Mouse (Mus musculus): ENCODE measurements around the gene Gjd3. TPM values are rescaled to one million over a fixed set of nuclear protein-coding genes. Genes with fewer than 3 reads are reported as not detected.
"Not testable (repeated sequence)": the region's sequence is repeated elsewhere in the genome, so short reads cannot be mapped to it uniquely, and the experiment has no call there.

The Gjd3 gene
- polyA plus RNA-seq, 1 experiment from 2014 or later, result 0.44 TPM

DNA sequence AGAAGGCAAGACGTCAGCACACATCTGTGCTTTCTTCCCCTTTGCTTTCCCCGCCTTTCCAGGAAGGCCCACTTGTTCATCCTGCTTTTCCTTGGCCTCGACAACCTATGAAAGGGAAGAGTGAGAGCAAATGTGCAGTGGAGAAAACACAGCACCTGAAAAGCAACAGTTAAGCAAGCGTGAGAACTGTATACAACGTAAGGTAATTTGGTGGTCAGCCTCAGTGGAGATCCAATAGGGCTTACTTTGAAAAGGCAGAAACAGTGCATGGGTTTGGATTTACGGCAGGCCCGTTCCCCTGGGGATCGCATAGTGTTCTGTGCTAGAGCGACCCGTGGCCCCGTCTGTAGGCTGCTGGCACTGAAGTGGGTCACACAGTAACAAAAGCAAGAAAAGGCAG, 16.4 kb upstream of the Gjd3 start:
- H3K36me3 ChIP-seq, result peaks cover 100% of the 10 kb centered on the region
- no peak overlapping the region for H3K4me3 ChIP-seq
- H3K4me1 ChIP-seq (replicated peaks), result no peaks in the 10 kb centered on the region
- WGBS, result 94% methylated on average over 11 of the region's 11 CpGs
- DNase-seq (ENCODE audit: low spot score), result no peak
- H3K27ac ChIP-seq, result no peak overlapping the region
- H3K27me3 ChIP-seq (ENCODE audit: insufficient read depth, poor library complexity, severe bottlenecking), result no peaks in the 10 kb centered on the region
- no peaks in the 10 kb centered on the region for H3K9me3 ChIP-seq

DNA sequence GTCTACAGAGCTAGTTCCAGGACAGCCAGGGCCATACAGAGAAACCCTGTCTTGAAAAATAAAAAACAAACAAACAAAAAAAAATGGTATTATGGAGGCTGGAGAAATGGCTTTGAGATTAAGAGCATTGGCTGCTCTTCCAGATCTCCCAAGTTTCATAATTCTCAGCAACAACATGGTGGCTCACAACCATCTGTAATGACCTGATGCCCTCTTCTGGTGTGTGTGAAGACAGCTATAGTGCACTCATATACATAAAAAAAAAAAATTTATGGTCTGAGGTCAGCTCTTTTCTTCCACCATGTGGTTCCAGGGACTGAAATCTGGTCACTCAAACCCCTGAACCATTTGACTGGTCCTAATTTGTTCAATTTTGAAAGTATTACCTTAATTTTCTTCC, 16.0 kb upstream of the Gjd3 start:
- Histone ChIP-seq H3K4me3 (no peak overlapping the region), H3K4me1 (replicated peaks) (no peaks in the 10 kb centered on the region), H3K36me3 (peaks cover 100% of the 10 kb centered on the region), H3K27ac (no peak overlapping the region), H3K9me3 (no peaks in the 10 kb centered on the region), H3K27me3 (ENCODE audit: insufficient read depth, poor library complexity, severe bottlenecking) (no peaks in the 10 kb centered on the region)
- DNase-seq (ENCODE audit: low spot score), result no peak

DNA sequence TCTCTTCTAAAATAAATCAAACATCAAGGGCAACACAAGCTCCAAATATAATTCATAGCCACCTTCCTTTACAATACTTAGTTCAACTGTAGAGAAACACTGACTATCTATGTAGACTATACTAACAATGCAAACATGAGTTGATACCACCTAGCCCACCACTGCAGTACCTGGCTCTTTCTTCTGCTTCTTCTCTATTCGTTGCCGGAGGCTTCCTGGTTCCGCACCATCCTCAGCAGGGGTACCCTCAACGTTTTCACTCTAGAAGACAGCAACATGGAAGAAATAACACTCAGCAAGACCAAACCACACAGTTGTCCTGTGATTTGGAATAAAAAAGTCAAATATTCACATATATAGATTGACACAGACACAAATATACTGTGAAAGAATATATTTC, 14.8 kb upstream of the Gjd3 start:
- Histone ChIP-seq H3K36me3 (peaks cover 100% of the 10 kb centered on the region), H3K27me3 (ENCODE audit: insufficient read depth, poor library complexity, severe bottlenecking) (no peaks in the 10 kb centered on the region), H3K4me3 (no peak overlapping the region), H3K4me1 (replicated peaks) (no peaks in the 10 kb centered on the region), H3K27ac (no peak overlapping the region), H3K9me3 (no peaks in the 10 kb centered on the region)
- no peak for DNase-seq (ENCODE audit: low spot score)
- WGBS, result 94% methylated on average over 4 of the region's 4 CpGs

DNA sequence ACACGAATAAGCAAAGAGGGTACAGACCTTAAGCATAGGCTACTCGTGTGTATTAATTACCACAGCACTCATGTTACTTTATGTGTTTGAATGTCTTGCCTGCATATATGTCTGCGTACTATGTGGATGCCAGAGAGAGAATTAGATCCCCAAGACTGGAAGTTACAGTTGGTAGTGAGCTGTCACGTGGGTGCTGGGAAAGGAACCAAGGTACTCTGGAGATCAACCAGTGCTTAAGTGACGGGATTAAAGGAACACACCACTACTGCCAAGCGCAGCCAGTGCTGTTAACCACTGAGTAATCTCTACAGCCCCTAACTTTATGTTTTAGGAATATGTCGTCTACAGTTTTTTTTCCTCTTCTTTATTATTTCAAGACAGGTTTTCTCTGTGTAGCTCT, 13.2 kb upstream of the Gjd3 start:
- no peak for DNase-seq (ENCODE audit: low spot score)
- WGBS, result 95% methylated on average over 7 of the region's 7 CpGs
- H3K27ac ChIP-seq, result no peak overlapping the region
- H3K36me3 ChIP-seq, result peaks cover 100% of the 10 kb centered on the region
- no peaks in the 10 kb centered on the region for H3K4me1 ChIP-seq (replicated peaks)
- H3K27me3 ChIP-seq (ENCODE audit: insufficient read depth, poor library complexity, severe bottlenecking), result no peaks in the 10 kb centered on the region
- H3K4me3 ChIP-seq, result no peak overlapping the region
- H3K9me3 ChIP-seq, result no peaks in the 10 kb centered on the region

DNA sequence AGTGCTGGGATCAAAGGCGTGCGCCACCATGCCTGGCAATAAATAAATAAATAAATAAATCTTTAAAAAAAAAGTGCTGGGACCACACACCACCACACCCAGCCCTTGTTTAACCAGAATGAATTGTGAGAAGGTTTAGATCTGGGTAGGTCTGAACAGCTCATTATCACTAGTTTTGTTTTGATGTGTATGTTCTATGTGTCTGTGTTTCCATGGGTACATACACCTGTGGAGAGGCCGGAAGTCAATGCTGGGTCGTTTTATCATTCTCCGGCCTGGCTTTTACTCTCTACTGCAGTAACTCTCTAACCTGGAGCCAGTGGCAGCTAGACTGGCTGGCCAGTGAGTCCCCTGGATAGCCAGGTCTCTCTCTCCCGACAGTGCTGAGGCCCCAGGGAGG, 8.1 kb upstream of the Gjd3 start:
- Histone ChIP-seq H3K36me3 (peaks cover 72% of the 10 kb centered on the region), H3K4me1 (replicated peaks) (no peaks in the 10 kb centered on the region), H3K27ac (no peak overlapping the region), H3K9me3 (no peaks in the 10 kb centered on the region), H3K27me3 (ENCODE audit: insufficient read depth, poor library complexity, severe bottlenecking) (no peaks in the 10 kb centered on the region), H3K4me3 (no peak overlapping the region)
- WGBS, result 78% methylated on average over 6 of the region's 6 CpGs
- no peak for DNase-seq (ENCODE audit: low spot score)

DNA sequence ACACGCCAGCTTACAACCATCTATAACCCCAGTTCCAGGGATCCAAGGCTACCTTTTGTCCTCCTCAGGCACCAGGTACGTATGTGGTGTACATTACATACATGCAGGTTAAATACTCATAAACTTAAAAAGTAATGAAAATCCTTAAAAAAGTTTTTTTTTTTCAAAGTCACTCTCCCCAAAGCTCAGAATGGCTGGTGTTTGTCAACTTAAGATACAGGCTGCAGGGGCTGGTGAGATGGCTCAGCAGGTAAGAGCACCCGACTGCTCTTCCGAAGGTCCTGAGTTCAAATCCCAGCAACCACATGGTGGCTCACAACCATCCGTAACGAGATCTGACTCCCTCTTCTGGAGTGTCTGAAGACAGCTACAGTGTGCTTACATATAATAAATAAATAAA, 5.4 kb upstream of the Gjd3 start:
- Histone ChIP-seq H3K27me3 (ENCODE audit: insufficient read depth, poor library complexity, severe bottlenecking) (peaks cover 16% of the 10 kb centered on the region), H3K36me3 (peaks cover 46% of the 10 kb centered on the region)
- H3K9me3 ChIP-seq; H3K4me3 ChIP-seq; DNase-seq (ENCODE audit: low spot score); H3K4me1 ChIP-seq (replicated peaks); H3K27ac ChIP-seq: not testable (repeated sequence)
- WGBS, result 93% methylated on average over 6 of the region's 6 CpGs

DNA sequence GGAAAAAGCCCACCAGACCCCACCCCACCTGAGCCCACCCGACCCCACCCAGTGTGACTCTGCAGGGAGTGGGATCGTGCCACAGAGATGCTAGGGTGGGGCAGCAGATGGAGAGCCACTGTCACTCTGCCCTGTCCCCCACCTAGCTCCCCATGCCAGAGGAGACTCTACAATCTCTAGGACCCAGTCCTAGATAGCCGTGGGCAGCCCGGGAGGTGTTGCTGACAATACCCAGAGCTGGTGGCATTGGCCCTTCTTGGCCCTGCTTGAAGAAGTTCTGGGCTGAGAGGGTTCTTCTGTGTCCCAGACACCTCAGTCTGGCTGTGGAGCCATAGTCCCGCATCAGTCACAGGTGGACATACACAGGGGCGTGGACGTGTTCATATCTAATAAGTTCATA, 2.7 kb upstream of the Gjd3 start:
- peaks cover 32% of the 10 kb centered on the region for H3K4me1 ChIP-seq (replicated peaks)
- peaks cover 18% of the 10 kb centered on the region; the same call in 1 of the 2 replicates for H3K36me3 ChIP-seq
- no peak for DNase-seq (ENCODE audit: low spot score)
- no peak overlapping the region for H3K4me3 ChIP-seq
- H3K27me3 ChIP-seq (ENCODE audit: insufficient read depth, poor library complexity, severe bottlenecking), result peaks cover 43% of the 10 kb centered on the region
- H3K27ac ChIP-seq, result no peak overlapping the region
- H3K9me3 ChIP-seq, result no peaks in the 10 kb centered on the region
- 89% methylated on average over 7 of the region's 7 CpGs for WGBS

DNA sequence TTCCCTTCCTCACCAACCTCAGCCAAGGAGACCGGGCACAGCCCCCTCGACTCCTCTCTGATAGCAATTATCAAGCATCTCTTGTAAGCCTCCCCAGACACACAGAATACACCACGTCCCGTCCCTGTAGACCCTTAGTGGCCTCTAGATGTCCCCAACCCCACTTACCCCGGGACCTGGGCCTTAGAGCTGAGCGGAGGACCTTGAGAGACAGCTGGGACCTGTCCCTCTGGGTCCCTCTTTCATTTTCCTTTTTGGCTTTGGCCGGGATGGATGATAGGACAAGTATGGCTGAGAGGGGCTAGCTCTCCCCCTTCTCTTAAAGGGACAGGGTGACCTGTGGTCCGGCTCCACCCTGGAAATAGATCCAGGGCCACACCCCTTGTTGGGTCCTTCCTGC, 735 bp upstream of the Gjd3 start:
- Histone ChIP-seq H3K27me3 (ENCODE audit: insufficient read depth, poor library complexity, severe bottlenecking) (peaks cover 50% of the 10 kb centered on the region), H3K36me3 (peaks cover 6% of the 10 kb centered on the region; the same call in 1 of the 2 replicates), H3K27ac (no peak overlapping the region), H3K4me1 (replicated peaks) (peaks cover 40% of the 10 kb centered on the region), H3K4me3 (peak overlapping the region; percentile 63; the same call in 1 of the 2 replicates), H3K9me3 (no peaks in the 10 kb centered on the region)
- 49% methylated on average over 8 of the region's 8 CpGs for WGBS
- no peak for DNase-seq (ENCODE audit: low spot score)

DNA sequence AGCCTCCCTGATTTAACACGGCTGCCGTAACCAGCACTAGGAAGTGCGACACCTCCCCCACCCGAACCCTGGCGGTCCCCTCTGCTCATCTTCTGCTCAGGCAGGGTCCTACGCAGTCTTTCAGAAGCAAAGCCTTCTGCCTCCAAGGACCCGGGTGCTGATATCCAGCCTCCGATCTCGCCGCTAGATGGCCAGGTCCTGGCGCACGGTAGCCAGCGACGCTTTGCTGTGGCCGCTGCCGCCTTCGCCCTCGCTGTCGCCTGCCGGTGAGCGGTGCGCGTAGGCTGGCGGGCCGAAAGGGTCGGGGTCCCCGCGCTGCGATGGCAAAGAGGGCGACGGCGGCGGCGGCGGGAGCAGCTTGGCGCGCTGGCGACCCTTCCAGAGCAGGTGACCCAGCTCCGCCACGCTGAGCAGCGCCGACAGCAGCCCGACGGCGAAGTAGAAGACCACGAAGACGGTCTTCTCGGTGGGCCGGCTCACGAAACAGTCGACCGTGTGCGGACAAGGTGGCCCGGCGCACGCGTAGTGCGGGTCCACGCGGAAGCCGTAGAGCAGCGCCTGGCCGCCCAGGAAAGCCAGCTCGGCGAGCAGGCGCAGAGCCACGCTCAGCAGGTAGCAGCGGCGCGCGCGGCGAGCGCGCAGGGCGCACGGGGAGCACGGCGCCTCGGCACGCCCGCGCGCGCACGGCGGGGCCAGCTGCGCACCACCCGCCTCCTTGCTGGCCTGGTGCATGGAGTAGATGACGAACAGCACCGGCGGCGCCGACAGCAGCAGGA, 631 bp downstream of the Gjd3 start:
- H3K27ac ChIP-seq, result peak overlapping the region; percentile 83
- H3K36me3 ChIP-seq, result no peaks in the 10 kb centered on the region
- peaks cover 50% of the 10 kb centered on the region for H3K27me3 ChIP-seq (ENCODE audit: insufficient read depth, poor library complexity, severe bottlenecking)
- peak overlapping the region; percentile 63 for H3K4me3 ChIP-seq
- H3K9me3 ChIP-seq, result no peaks in the 10 kb centered on the region
- under 1% methylated on average over 94 of the region's 94 CpGs for WGBS
- H3K4me1 ChIP-seq (replicated peaks), result peaks cover 41% of the 10 kb centered on the region
- DNase-seq (ENCODE audit: low spot score), result peak; percentile 82

DNA sequence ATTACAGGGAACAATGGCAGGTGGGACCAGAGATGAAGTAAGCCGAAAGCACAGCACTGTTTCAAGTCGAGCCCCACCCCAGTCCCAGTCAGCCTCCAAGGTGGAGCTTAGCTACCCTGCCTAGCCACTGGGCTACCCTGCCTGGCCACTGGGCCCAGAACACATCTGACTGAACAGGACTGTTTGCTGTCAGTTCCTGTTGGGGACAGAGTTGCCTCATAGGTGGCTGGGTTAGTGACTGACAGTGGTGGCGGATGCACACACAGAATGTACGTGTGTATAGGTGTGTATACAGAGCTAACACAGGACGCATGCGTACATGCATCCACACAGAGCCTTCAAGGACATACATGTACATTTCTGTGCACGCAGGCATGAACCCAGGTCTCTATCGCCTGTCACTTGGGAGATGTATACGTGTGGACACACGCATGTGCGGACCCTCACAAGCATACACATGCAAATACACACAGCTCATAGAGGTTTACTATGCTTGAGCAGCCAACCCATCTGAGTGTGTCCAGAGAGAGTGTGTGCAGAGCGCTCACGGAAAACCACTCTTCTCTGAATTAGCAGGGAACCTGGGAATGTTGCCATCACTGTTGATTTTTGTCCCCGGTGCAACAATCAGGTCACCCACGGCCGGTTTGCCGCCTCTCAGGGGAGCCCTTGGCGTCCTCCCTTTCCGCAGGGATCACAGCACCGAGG, 1.4 kb downstream of the Gjd3 start:
- no peak for DNase-seq (ENCODE audit: low spot score)
- WGBS, result 36% methylated on average over 20 of the region's 20 CpGs
- Histone ChIP-seq H3K27ac (peak overlapping the region; percentile 83), H3K4me1 (replicated peaks) (peaks cover 41% of the 10 kb centered on the region), H3K9me3 (no peaks in the 10 kb centered on the region), H3K27me3 (ENCODE audit: insufficient read depth, poor library complexity, severe bottlenecking) (peaks cover 50% of the 10 kb centered on the region), H3K4me3 (peak overlapping the region; percentile 63), H3K36me3 (no peaks in the 10 kb centered on the region)

DNA sequence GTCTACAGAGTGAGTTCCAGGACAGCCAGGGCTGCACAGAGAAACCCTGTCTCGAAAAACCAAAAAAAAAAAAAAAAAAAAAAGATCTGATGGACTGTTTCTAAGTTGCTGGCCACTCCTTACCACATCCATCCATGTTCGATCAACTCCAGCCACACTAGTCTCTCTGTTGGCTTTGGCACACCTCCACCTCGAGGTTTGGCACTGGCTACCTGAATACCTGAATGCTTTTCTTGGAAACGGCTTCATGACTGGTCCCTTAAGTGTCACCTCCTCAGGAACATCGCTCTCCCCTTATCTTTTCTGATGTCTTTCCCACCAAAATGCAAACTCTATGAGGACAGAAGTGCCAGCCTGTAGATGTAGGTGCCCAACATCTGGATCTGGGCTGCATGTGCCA, 3.5 kb downstream of the Gjd3 start:
- DNase-seq (ENCODE audit: low spot score), result no peak
- Histone ChIP-seq H3K9me3 (no peaks in the 10 kb centered on the region), H3K36me3 (peaks cover 10% of the 10 kb centered on the region), H3K27ac (no peak overlapping the region), H3K27me3 (ENCODE audit: insufficient read depth, poor library complexity, severe bottlenecking) (peaks cover 45% of the 10 kb centered on the region), H3K4me3 (no peak overlapping the region), H3K4me1 (replicated peaks) (peaks cover 44% of the 10 kb centered on the region)
- WGBS, result 81% methylated on average over 5 of the region's 5 CpGs

DNA sequence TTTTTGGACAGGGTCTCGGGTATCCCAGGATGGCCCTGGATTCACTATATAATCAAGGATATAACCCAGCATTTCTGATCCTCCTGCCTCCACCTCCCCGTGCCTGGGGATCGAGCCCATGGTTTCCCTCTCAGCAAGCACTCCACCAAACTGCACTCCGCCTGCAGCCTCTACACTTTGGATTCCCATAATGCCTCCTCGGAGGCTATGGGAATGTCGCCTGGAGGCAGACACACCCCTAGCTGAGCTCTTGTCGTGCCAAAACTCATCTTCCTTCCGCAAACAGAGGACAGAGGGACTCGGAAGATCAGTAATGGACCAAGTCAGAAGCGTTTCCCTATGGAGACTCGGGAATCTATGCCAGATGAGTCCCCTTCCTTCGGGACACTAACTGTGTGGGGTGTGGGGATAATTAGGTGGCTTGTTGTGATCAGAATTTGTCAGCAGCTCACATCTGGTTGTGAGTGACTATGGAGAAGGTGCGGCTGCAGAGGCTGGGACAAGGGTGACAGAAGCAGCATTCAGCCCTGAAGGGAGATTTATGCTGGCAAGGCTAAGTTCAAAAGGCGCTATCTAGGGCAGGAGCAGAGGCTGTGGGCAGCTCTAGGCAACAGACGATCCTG, 4.2 kb downstream of the Gjd3 start:
- Histone ChIP-seq H3K36me3 (peaks cover 16% of the 10 kb centered on the region), H3K4me1 (replicated peaks) (peaks cover 46% of the 10 kb centered on the region), H3K9me3 (no peaks in the 10 kb centered on the region), H3K27me3 (ENCODE audit: insufficient read depth, poor library complexity, severe bottlenecking) (peaks cover 38% of the 10 kb centered on the region), H3K4me3 (no peak overlapping the region), H3K27ac (0 out of 2 replicates have a peak overlapping the region, but pooled peaks have one; percentile 35)
- no peak for DNase-seq (ENCODE audit: low spot score)
- WGBS, result 70% methylated on average over 15 of the region's 15 CpGs

Data from hindbrain, embryonic 10.5 days (tissue).